Mouse (Mus musculus) kidney, postnatal 10 days (tissue): ENCODE results near the gene Rrp9.
"Not testable (repeated sequence)": the region's sequence is repeated elsewhere in the genome, so short reads cannot be mapped to it uniquely, and the experiment has no call there.

Source experiments
- DNase-seq: peaks from one replicate; pipeline ENCODE4 v3.0.0; 2021; ENCODE audit warnings: mixed read lengths

Rrp9 gene

GRCm38 (mm10) chr9:106476002-106476923 is 500 bp downstream of the Rrp9 start:
- DNase-seq = peak; percentile 64

- peak; percentile 99 for DNase-seq
Observed at GRCm38 (mm10) chr9:106476924-106477484, 1.2 kb downstream of the Rrp9 start, which contains the start of gene Parp3. TSS of gene Parp3 (minus strand) at chr9:106476949.

GRCm38 (mm10) chr9:106477649-106478048 is 1.9 kb downstream of the Rrp9 start:
- peak; percentile 7 for DNase-seq

GRCm38 (mm10) chr9:106478101-106478500 is 2.3 kb downstream of the Rrp9 start:
- peak; percentile 3 for DNase-seq

- peak; percentile 3 for DNase-seq
Observed at GRCm38 (mm10) chr9:106480541-106480940, 4.8 kb downstream of the Rrp9 start.

GRCm38 (mm10) chr9:106481075-106481474 is 5.3 kb downstream of the Rrp9 start:
- no peak for DNase-seq

- peak; percentile 7 for DNase-seq
Observed at GRCm38 (mm10) chr9:106481676-106482075, 5.9 kb downstream of the Rrp9 start.

- DNase-seq = no peak
Observed at GRCm38 (mm10) chr9:106482578-106483115, 6.9 kb downstream of the Rrp9 start.

- DNase-seq = no peak
Observed at GRCm38 (mm10) chr9:106483136-106483535, 7.4 kb downstream of the Rrp9 start.

- DNase-seq = peak; percentile 7
Observed at GRCm38 (mm10) chr9:106483606-106484005, 7.8 kb downstream of the Rrp9 start.

- no peak for DNase-seq
Observed at GRCm38 (mm10) chr9:106485076-106485475, 9.3 kb downstream of the Rrp9 start.

GRCm38 (mm10) chr9:106487602-106488001 is 11.8 kb downstream of the Rrp9 start:
- DNase-seq = not testable (repeated sequence)

GRCm38 (mm10) chr9:106499667-106500066 is 23.9 kb downstream of the Rrp9 start, which contains the start of gene Iqcf1:
TSS of gene Iqcf1 (plus strand) at chr9:106499967.
- no peak for DNase-seq

GRCm38 (mm10) chr9:106501846-106502245 is 26.1 kb downstream of the Rrp9 start:
- DNase-seq = no peak

GRCm38 (mm10) chr9:106504246-106504645 is 28.5 kb downstream of the Rrp9 start:
- DNase-seq = no peak

- DNase-seq = no peak
Observed at GRCm38 (mm10) chr9:106509356-106509755, 33.6 kb downstream of the Rrp9 start.

- DNase-seq = peak; percentile 65
Observed at GRCm38 (mm10) chr9:106512729-106513450, 37.1 kb downstream of the Rrp9 start.

- DNase-seq = no peak
Observed at GRCm38 (mm10) chr9:106513566-106513965, 37.8 kb downstream of the Rrp9 start.

GRCm38 (mm10) chr9:106514273-106514672 is 38.5 kb downstream of the Rrp9 start, which contains the start of gene Iqcf5:
TSS of gene Iqcf5 (plus strand) at chr9:106514573.
- DNase-seq = no peak

GRCm38 (mm10) chr9:106519433-106519832 is 43.7 kb downstream of the Rrp9 start:
- no peak for DNase-seq

GRCm38 (mm10) chr9:106519909-106520308 is 44.1 kb downstream of the Rrp9 start:
- no peak for DNase-seq

- peak; percentile 13 for DNase-seq
Observed at GRCm38 (mm10) chr9:106531833-106532232, 56.1 kb downstream of the Rrp9 start.

- DNase-seq = no peak
Observed at GRCm38 (mm10) chr9:106534296-106534695, 58.5 kb downstream of the Rrp9 start.
